Mouse (Mus musculus): ENCODE measurements at regions not wholly inside any gene's neighbourhood (a gene's known extent, or its start where the extent isn't known, plus 50 kb on each side); places are given as distances from the start of the nearest gene placed in this dataset.

DNA sequence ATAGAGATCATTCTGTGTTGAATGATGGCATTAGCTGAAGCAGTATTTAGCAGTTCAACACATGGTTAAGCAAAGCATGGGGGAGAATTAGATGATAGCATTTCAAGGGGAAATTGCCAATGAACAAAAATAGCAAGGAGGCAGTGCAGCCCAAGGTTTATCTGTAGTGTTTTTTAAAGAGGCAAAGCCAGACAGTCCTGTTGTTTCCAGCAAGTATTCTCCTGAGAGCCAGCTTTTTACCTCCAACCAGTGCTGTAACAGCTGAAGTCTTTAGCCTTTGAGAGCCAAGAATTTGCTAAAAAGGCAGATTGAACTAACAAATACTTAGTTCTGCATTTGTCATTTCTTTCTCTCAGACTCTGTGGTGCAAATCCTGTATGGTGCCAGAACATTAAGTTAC, 305.1 kb upstream of the Arx start:
- Histone ChIP-seq H3K27me3 (no peaks in the 10 kb centered on the region), H3K4me1 (replicated peaks) (no peaks in the 10 kb centered on the region), H3K27ac (replicated peaks) (no peak overlapping the region), H3K4me3 (no peak overlapping the region), H3K9me3 (no peaks in the 10 kb centered on the region), H3K36me3 (no peaks in the 10 kb centered on the region), H3K4me2 (no peak overlapping the region), H3K9ac (no peak overlapping the region)
- ATAC-seq (ENCODE audit: low FRiP score, low read depth): no peak

DNA sequence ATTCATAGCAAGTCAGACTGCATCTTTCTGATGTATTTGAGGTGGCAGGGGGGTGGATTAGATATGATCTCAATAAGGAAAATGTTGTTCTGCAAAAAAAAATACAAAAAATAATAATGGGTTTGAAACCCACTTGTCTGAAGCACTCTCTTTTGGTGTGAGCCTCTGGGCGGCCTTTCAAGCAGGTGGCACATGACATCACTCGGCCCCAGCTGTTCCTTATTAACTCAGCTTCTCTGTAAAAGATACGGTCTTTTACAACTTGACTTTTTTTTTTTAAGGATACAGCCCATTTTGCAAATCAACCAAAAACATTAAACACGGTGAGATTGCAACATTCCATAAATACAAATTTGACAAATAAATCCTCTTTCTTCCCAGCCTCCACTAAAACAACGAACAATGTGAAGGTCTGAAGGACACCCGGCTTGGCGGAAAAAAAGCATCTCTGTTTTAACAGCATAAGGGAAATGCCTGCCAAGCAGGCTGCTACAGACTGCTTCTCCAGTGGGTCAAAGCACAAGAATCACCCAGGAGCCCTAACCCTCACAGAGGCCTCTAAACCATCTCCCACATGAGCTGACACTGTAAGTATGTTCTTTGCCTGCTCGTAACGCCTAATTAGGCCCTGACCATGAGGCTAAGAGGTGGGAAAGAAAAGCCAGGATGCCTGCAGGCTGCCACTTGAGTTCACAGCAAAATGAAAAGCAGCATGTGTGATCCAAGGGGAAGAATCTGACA, 283.8 kb upstream of the Arx start:
- H3K4me1 ChIP-seq (replicated peaks): no peaks in the 10 kb centered on the region
- no peak overlapping the region for H3K4me2 ChIP-seq
- no peaks in the 10 kb centered on the region for H3K27me3 ChIP-seq
- no peak overlapping the region for H3K4me3 ChIP-seq
- no peak for ATAC-seq (ENCODE audit: low FRiP score, low read depth)
- H3K9ac ChIP-seq: no peak overlapping the region
- 59% methylated on average over 9 of the region's 9 CpGs for WGBS
- H3K27ac ChIP-seq (replicated peaks): no peak overlapping the region
- no peaks in the 10 kb centered on the region for H3K9me3 ChIP-seq
- no peaks in the 10 kb centered on the region for H3K36me3 ChIP-seq

DNA sequence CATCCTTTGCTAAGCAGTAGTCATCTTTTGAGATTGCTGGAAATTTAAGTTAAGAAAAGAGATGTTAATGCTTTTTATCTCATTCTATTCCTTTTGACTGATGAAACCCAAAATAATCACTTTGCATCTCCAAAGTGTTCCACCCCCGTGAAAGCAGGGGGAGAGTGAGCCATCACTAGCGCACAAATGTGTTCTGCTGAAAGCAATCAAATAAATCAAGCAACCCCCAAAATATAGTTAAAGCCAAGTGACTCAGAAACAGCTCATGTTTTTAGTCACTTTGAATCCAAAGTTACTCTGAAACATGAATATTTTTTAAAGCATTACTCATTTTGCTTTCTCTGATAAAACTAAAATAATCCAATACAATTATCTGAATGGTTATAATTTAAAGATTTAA, 279.6 kb upstream of the Arx start:
- Histone ChIP-seq H3K9me3 (no peaks in the 10 kb centered on the region), H3K27ac (replicated peaks) (no peak overlapping the region), H3K36me3 (no peaks in the 10 kb centered on the region), H3K4me3 (no peak overlapping the region), H3K4me2 (no peak overlapping the region), H3K9ac (no peak overlapping the region), H3K4me1 (replicated peaks) (no peaks in the 10 kb centered on the region), H3K27me3 (no peaks in the 10 kb centered on the region)
- no peak for ATAC-seq (ENCODE audit: low FRiP score, low read depth)
- 85% methylated on average over 2 of the region's 2 CpGs for WGBS

DNA sequence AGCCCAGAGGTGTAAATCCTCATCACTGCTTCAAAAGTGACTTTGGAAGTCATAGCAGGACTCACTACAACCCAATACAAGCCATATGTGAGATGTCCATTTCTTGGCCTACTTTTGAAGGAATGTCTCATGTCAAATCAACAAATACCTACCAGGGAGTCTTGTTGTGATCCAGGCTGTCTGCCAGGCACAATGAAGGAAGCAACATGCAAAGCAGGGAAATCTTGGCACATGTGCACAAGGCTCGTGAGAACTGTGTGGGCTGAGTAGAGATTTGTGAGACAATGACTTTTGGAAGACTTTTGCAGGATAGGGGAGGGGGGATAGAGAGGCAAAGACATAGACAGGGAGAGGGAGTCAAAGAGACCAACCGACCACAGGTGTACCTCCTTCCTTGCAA, 274.7 kb upstream of the Arx start:
- Histone ChIP-seq H3K27me3 (no peaks in the 10 kb centered on the region), H3K4me1 (replicated peaks) (no peaks in the 10 kb centered on the region), H3K9ac (no peak overlapping the region), H3K4me3 (no peak overlapping the region), H3K4me2 (no peak overlapping the region), H3K27ac (replicated peaks) (no peak overlapping the region), H3K36me3 (no peaks in the 10 kb centered on the region), H3K9me3 (no peaks in the 10 kb centered on the region)
- no peak for ATAC-seq (ENCODE audit: low FRiP score, low read depth)
- 58% methylated on average over 2 of the region's 2 CpGs for WGBS

DNA sequence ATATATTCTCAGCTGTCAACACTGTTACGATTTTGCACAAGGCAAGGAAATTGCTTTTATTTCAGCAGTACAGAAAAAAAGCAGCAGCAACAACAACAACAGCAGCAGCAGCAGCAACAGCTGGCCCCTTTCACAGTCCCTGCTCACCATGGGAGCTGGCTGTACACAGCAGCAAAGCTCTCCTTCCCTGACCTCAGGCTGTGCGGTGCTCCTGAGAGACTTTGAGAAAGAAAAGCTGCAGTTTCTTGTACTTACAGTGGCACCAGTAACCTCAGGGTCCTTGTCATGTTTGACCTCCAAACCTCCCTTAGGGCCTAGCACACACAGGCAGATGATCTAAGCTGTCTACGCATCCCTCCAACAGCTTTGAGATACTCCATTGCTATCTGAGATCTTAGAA, 269.9 kb upstream of the Arx start:
- H3K36me3 ChIP-seq: no peaks in the 10 kb centered on the region

DNA sequence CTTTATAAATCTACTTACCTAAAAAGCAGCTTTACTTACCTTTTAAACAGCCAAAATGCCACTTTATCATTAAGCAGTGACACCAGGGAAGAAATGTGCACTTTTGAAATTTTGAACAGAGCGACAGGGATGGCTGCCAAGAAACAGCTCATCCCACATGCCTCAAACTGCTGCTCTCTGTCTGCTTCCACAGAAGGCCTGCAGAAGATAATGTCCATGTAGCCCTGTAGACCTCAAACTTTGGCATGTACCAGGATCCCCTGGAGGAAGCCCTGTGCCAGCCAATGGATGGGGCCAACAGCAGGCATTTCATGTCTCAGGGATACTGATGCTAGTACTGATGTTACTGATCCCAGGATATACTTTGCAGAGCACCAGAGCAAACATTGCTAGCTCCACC, 245.1 kb upstream of the Arx start:
- Histone ChIP-seq H3K4me1 (replicated peaks) (no peaks in the 10 kb centered on the region), H3K4me3 (no peak overlapping the region), H3K27me3 (no peaks in the 10 kb centered on the region), H3K36me3 (no peaks in the 10 kb centered on the region), H3K9ac (no peak overlapping the region), H3K27ac (replicated peaks) (no peak overlapping the region), H3K9me3 (no peaks in the 10 kb centered on the region), H3K4me2 (no peak overlapping the region)
- ATAC-seq (ENCODE audit: low FRiP score, low read depth): no peak
- 79% methylated on average over 1 of the region's 1 CpGs for WGBS

More for the DNA sequence above, 269.9 kb upstream of the Arx start:
- Histone ChIP-seq H3K27me3 (no peaks in the 10 kb centered on the region), H3K4me3 (no peak overlapping the region), H3K27ac (replicated peaks) (no peak overlapping the region), H3K9ac (no peak overlapping the region), H3K4me2 (no peak overlapping the region), H3K9me3 (no peaks in the 10 kb centered on the region), H3K4me1 (replicated peaks) (no peaks in the 10 kb centered on the region)
- no peak for ATAC-seq (ENCODE audit: low FRiP score, low read depth)
- WGBS: 60% methylated on average over 3 of the region's 3 CpGs

DNA sequence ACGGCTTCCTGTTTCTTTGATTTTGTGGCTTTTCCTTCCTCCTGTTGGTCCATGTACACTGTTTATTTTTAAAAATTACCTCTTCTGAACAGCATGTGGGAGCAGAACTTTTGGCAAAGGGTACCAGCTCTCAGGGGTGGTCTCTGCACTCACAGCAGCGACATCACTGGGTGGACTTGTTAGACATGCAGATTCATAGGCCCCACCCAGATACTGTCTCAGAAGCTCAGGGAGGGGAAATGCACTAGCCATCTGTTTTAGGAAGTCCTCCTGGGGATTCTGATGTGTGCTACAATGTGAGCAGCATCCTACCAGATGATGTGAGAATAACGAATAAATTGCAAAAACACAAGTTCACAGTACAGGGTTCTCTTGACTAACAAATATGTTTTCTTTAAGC, 243.5 kb upstream of the Arx start:
- ATAC-seq (ENCODE audit: low FRiP score, low read depth): no peak
- Histone ChIP-seq H3K4me3 (no peak overlapping the region), H3K4me1 (replicated peaks) (no peaks in the 10 kb centered on the region), H3K9me3 (no peaks in the 10 kb centered on the region), H3K36me3 (no peaks in the 10 kb centered on the region), H3K27me3 (no peaks in the 10 kb centered on the region), H3K27ac (replicated peaks) (no peak overlapping the region), H3K9ac (no peak overlapping the region), H3K4me2 (no peak overlapping the region)
- 50% methylated on average over 3 of the region's 3 CpGs for WGBS

DNA sequence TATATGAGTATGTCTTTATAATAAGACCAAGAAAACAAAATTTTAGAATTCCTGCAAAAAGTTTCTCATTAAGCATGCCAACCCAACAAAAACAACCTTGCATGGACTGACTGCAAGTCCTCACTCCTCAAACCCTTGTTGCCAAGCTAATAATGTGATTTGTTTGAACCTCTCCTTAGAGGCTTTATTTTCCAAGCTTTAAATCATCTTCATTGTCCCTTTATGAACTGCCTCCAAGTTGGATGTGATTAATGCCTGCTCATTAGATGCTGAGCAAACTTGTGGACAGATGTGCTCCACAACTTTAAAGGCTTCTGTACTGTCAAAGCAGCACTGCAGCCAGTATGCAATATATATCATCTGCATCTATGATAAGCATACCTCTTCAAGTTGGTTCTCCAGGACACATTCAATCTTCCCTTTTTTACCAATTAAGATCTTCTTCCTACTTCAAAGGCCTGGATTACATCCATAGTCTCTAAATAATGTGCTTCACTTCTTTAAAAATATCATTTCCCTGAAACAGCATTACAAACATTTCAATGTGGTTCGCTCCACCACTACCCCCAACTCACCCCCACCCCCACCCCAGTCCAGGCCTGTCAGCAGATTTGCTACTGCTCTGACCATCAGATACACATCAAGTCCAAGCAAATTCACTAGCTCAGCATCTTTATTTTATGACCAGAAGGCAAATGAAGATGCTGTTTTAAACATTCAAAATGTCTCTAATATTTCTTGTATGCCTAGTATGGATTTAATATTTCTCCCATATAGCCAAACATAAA, 237.1 kb upstream of the Arx start:
- Histone ChIP-seq H3K4me1 (replicated peaks) (no peaks in the 10 kb centered on the region), H3K27me3 (no peaks in the 10 kb centered on the region), H3K9ac (no peak overlapping the region), H3K36me3 (no peaks in the 10 kb centered on the region), H3K4me3 (no peak overlapping the region), H3K9me3 (no peaks in the 10 kb centered on the region), H3K4me2 (no peak overlapping the region), H3K27ac (replicated peaks) (no peak overlapping the region)
- ATAC-seq (ENCODE audit: low FRiP score, low read depth): no peak
- 88% methylated on average over 1 of the region's 1 CpGs for WGBS

DNA sequence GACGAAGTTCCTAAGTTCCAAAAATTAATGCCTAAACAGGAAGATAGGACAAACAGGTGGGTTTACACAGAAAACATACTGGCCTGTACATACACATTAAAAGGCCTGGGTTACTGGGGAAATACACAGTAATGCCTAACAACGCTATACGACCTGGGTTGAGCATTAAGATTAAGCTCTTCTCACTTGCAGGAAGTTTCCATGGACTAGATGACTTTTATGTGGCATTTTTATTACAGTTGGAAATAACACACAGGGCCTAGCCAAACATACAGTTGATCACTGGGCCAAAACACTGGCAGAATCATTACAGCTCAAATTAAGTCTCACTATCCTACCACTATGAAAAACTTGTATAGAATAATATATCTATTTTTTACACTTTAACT, 236.5 kb upstream of the Arx start:
- Histone ChIP-seq H3K9ac (no peak overlapping the region), H3K4me1 (replicated peaks) (no peaks in the 10 kb centered on the region), H3K36me3 (no peaks in the 10 kb centered on the region), H3K4me2 (no peak overlapping the region), H3K4me3 (no peak overlapping the region), H3K27me3 (no peaks in the 10 kb centered on the region), H3K9me3 (no peaks in the 10 kb centered on the region), H3K27ac (replicated peaks) (no peak overlapping the region)
- WGBS: 84% methylated on average over 3 of the region's 3 CpGs
- ATAC-seq (ENCODE audit: low FRiP score, low read depth): no peak

DNA sequence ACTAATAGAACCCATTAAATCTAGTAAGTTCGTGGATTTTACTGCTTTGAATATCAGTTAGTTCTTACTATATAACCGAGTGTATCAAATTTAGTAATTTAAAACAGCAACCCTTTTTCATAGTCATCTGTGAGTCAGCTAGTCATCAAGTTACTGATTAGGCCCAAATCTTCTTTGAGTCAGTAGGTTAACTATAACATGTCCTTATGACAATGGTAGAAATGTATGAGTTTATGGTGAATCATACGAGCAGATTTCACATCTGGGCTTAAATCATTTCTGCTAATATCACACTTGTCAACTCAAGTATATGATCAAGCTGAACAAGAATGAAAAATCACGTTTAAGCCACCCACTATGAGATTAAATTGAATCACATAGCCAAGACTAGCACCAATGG, 226.7 kb upstream of the Arx start:
- H3K27ac ChIP-seq (replicated peaks): no peak overlapping the region
- no peaks in the 10 kb centered on the region for H3K9me3 ChIP-seq
- no peaks in the 10 kb centered on the region for H3K4me1 ChIP-seq (replicated peaks)
- no peak for ATAC-seq (ENCODE audit: low FRiP score, low read depth)
- no peaks in the 10 kb centered on the region for H3K36me3 ChIP-seq
- 76% methylated on average over 4 of the region's 4 CpGs for WGBS
- no peak overlapping the region for H3K4me3 ChIP-seq
- no peak overlapping the region for H3K9ac ChIP-seq
- no peak overlapping the region for H3K4me2 ChIP-seq
- no peaks in the 10 kb centered on the region for H3K27me3 ChIP-seq

DNA sequence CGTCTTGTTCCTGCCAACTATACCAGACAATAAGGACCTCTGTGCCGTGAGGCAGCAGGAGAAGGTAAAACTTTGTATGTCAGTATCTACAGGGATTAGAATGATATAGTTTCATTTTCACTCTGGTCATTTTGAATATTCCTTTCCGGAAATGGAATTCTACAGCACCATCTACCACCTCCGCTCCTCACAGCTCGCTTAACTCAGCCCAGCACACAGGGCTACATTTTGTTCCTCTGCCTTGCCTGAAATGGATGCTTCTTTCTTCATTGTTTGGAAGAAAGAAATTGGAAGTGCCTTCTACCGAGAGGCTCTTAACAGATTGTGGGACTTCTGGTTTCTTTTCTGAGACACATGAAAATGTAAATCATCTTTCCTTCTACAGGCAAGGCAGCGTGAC, 217.4 kb upstream of the Arx start:
- Histone ChIP-seq H3K27me3 (no peaks in the 10 kb centered on the region), H3K4me2 (no peak overlapping the region), H3K27ac (replicated peaks) (no peak overlapping the region), H3K9ac (no peak overlapping the region), H3K4me1 (replicated peaks) (no peaks in the 10 kb centered on the region), H3K9me3 (no peaks in the 10 kb centered on the region), H3K36me3 (no peaks in the 10 kb centered on the region), H3K4me3 (no peak overlapping the region)
- WGBS: 64% methylated on average over 7 of the region's 7 CpGs
- ATAC-seq (ENCODE audit: low FRiP score, low read depth): no peak

DNA sequence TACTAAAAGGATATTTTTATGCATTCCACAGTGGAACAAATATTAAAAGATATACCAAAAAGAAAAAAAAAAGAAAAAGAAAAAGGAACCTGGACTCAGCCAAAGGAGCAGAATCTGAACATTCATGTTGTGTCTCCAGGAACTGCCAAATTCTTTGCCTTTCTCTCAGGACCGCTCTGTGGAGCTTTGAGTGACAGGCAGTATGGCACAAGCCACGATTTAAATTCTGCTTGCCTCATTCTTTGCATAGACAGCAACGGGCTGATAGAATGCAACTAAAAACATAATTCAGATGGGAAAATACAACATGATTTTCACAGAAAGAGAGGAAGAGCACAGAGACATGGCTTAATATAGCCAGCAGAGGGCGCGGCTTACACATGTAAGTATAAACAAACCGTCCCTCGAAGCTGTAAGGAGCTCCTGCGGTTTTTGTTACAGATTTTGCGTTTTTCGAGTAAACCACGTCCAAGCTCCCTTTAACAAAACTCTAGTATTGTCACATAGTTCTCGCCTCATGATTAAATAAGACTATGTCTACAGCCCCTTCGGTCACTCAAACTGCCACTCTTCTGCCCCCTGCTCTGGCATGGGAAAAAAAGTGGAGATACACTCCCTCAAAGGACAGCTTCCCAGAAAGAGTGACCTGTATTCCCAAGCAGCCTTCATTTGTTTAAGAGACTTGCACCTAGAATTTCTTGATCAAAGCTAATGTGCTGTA, 216.5 kb upstream of the Arx start:
- Histone ChIP-seq H3K9ac (no peak overlapping the region), H3K27ac (replicated peaks) (no peak overlapping the region), H3K27me3 (no peaks in the 10 kb centered on the region), H3K4me3 (peak overlapping the region; percentile 17; the same call in 1 of the 2 replicates), H3K36me3 (no peaks in the 10 kb centered on the region), H3K4me2 (peak overlapping the region; percentile 49), H3K9me3 (no peaks in the 10 kb centered on the region), H3K4me1 (replicated peaks) (no peaks in the 10 kb centered on the region)
- ATAC-seq (ENCODE audit: low FRiP score, low read depth): peak; percentile 83; the same call in 1 of the 2 replicates
- 20% methylated on average over 13 of the region's 13 CpGs for WGBS
